Mouse (Mus musculus): ENCODE measurements at regions not wholly inside any gene's neighbourhood (a gene's known extent, or its start where the extent isn't known, plus 50 kb on each side); places are given as distances from the start of the nearest gene placed in this dataset.

GRCm38 (mm10) chr6:51641965-51642364, 118.3 kb downstream of the Snx10 start:
- no peak for DNase-seq

- DNase-seq: no peak
Measured at GRCm38 (mm10) chr6:51648813-51649212, 125.1 kb downstream of the Snx10 start.

DNA sequence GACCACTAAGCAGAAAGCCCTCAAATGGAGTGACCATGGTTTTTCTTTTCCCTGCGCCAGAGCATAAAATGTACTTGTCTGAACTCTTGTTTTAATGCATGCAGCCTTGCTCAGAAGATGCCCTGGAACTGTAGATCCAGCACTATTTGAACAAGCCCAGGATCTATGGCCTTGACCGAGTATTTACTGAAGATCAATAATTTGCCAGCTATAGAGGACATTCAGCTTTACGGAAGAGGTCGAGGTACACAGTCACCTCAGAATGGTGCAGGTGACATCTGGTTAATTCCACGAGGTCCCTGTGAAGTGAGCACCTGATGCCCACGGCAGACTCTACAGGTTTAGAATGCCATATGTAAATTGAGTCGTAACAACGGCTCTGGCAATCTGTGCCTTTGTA, 130.1 kb downstream of the Snx10 start:
- no peak for DNase-seq

GRCm38 (mm10) chr6:51654991-51655390, 131.3 kb downstream of the Snx10 start:
- DNase-seq: no peak

DNA sequence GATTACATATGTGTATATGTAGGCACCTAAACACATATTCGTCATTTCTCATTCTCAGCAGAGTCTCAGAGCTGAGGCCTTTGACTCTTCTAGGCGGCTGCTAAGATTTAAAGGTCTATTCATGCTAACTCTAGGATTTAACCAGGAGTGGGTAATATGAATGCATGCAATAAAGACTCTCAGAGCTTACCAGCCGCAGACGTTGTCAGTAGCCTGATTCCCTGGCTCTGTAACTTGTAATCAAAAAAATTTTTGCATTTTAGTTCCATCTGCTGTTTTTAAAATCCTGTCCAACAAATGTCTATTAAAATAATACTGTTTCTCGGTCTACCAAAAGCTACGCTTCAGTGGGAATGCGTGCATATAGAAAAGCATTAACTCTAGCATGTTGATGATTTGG, 132.4 kb downstream of the Snx10 start:
- DNase-seq: no peak

- DNase-seq: no peak
Measured at GRCm38 (mm10) chr6:51656883-51657640, 133.4 kb downstream of the Snx10 start.

- no peak for DNase-seq
Measured at GRCm38 (mm10) chr6:51658360-51658759, 134.7 kb downstream of the Snx10 start.

DNA sequence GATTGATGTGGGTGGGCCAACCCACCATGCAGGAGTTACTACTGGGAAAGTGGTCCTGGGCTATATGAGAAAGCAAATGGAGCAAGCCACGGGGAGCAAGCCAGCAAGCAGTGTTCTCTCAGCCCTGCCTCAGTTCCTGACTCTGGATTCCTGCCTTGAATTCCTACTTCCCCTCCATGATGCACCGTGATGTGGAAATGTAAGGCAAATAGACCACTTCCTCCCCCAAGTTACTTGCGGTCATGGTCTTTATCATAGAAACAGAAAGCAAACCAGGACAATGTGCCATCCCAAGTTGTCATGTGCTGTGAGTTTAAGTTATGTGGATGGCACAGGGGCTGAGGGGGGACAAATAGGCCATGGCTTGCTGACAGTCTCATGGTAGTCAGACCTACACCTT, 139.5 kb downstream of the Snx10 start:
- DNase-seq: no peak

- DNase-seq: no peak
Measured at GRCm38 (mm10) chr6:51664049-51664448, 140.3 kb downstream of the Snx10 start.

DNA sequence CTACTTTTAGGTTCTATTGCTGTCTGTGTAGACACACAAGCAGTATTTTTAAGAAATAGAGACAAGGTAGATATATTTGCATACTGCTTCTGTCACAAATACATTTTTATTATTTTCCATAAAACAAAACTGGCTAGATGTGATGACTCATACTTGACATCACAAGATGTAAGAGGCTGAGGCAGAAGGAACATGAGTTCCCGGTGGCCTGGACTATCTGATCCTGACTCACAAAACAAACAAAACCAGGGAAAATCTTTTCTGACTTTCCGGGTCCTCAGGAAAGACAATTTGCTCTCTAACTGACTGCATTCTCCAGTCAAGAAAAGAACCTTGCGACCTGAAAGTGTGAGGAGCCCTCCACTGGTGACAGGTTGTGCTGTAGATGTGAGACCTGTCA, 143.3 kb downstream of the Snx10 start:
- DNase-seq: no peak

- DNase-seq: no peak
Measured at GRCm38 (mm10) chr6:51675342-51675945, 151.7 kb downstream of the Snx10 start.

DNA sequence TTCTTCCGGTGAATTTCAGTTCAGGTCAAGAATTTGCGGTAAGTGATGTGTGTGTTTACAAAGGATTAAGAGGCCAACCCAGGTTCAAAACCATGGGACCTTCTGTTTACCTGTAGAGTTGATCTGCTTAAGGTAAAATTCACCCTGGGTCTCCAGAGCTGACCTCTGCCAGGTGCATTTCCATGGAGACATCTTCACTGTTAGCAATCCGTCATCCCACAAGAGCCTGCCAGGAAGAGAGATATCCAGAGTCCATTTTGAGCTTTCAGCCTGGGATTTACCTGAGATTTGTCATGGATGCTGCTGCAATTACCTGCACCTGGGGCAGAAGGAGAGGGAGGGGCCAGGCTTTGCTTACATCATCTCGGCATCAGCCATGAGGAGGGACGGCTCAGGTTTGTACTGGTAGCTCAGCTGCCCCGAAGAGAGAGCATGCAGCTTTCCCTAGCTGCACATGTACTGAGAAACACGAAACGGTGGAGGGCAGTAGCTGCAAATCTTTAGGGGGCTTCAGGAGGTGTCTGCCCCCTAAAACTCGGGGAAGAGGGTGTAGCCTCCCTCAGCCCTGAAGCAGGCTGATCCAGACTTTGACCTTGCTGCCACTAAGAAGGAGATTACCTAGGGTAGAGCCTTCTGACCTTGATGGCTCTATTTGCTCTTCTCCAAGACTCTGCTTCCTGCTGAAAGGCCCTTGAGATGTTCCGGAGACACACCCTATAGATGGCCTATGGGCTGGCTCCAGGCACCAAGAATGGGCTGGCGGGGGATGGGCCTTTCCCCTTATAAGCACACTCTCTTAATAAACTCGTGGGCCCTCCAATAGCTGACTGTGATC, 153.7 kb downstream of the Snx10 start:
- no peak for DNase-seq

DNA sequence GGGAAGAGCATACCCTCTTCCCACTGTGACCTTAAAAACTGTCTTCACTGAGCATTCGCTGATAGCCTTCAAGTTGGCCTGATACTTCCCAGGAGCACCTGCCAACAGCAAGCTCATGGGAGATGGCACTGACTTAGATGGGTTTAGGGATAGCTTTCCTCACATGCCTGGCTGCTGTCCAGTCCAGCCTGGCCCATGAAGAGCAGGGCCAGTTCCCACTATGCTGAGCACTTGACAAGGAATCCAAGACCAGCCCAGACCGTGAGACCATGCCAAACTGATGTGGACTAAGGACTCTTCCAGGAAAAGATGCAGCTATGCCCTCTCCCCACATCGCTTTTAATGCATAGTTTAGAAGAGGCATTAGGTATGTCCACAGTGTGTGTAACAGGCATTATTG, 155.0 kb downstream of the Snx10 start:
- DNase-seq: no peak

GRCm38 (mm10) chr6:51680239-51680857, 156.6 kb downstream of the Snx10 start:
- peak; percentile 66 for DNase-seq

DNA sequence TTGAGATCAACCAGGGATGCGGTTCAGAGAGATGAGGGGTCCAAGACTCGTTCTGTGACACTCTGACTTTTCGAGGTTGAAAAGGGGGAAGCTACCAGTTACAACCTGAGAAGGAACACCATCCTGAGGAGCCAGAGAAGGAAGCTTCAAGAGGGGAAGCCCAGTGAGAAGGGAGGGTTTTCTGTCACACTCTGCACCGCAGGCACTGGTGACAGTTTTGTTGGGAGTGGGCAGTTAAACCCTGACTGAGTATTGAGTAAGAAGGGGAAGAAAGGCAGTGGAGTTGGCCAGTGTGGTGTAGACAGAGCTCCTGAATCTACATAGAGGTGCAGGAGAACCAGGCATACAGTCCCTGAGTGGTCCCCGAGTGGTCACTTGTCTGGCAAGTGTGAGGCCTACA, 159.4 kb downstream of the Snx10 start:
- DNase-seq: no peak

DNA sequence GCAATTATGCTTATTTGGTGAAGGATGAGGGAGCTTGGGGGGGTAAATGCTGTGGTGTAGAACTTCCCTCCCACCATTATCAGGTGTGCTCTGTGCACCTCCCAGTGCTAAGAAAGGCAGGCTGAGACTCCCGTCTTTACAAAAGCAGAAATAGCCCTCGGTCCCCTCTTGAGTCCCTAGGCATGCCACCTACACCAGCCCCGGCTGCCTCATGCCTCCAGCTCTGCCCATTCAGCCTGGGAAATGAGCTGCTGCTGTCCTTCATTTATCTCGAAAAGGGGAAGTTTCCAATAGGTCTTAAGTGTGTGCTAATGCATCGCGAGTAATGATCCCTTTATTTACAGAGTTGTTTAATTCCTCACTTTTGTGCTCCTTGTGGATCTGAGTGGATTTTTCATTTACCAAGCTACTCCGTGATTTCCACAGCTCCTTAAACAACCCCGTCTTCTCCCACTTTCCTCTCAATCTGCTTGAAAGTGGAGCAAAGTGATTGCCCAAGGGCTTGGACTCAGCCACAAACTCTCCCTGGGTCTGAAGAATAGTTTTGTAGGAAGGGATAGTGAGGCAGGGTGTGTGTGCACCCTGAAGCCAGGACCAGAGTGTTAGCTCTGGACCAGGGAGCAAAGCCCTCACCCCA, 162.1 kb downstream of the Snx10 start:
- no peak for DNase-seq

DNA sequence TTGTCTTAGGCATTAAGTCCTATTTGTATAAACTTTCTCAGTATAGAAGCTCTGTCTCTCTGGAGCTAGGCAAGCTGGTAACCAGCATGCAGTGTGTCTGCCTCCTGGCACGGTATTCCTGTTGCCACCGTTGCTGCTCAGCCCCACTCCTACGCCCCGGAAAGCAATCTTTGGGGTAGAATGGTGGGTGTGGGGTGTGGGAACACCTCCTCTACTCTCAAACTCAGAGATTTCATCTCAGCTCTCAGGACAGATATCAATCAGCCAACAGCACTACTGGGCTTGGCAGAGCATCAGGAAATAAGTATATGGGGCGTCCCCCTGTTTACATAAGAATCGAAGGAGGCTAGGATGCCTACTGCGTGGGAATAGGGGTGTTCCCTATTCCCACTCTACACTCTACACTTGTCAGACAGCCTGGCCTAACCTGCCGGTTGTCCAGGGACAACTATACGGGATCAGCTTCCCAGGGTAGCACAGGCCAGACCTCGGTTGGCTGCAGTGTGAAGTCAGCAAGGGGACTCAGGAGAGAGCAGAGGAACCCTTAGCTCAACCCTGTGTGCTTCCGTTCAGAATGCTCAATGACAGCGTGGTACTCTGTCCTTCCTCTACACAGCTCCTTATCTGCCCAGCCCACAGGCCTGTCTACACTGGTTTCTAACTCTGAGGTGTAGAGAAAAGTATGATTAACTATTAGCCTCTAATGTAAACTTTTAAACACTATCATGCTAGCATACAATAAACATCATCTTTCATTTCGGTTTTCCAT, 167.3 kb downstream of the Snx10 start:
- no peak for DNase-seq

DNA sequence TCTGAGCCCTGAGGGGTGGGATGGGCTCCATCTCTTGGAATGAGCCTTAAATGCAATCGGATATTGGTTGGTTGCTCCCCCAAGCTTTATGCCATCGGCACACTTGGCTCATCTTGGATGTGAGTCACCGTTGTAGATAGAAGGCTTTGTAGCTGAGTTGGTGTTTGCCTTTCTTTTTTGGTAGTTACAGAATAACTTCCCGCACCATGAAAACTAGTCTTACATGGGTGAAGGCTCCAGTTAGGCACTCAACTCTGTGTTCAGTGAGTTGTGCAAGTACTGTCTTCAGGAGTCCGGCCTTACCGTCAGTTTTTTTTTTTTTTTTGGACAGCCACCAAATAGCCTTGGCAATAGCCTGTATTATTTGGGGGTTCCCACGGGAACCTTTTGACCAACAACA, 170.3 kb downstream of the Snx10 start:
- DNase-seq: no peak

DNA sequence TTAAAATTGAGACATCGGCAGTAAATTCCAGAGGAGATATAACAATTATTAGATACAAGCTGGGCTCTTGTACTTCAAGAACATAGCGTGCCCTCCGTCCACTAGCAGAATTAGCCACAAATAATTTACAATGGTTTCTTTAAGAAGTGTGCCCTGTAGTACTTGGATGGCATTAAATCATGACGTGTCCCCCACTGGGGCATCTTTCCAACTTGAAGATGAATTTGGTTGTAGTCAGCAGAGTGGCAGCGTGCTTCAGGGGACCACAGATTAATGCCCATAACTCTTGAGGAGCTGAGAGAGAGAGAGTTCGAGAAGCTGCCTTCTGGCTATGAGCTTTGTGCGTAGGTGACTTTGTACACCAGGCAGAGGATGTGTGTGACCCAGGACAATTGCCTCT, 172.7 kb downstream of the Snx10 start:
- DNase-seq: no peak

DNA sequence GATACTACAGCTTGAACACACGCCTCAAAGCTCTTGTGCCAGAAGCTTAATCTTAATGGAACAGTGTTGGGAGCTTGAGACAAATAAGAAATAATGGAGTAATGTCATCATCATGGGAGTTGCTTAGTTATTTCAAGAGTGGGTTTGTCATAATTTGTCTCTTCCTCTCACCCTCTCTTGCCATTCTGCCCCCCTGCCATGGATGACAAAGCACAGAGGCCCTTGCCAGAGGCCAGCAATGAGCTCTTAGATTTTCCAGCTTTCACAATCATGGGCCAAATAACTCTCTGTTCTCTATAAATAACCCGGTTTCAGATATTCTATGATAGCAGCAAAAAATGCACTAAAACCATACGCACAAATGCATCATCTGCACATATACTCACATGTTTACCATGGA, 174.1 kb downstream of the Snx10 start:
- DNase-seq: no peak

DNA sequence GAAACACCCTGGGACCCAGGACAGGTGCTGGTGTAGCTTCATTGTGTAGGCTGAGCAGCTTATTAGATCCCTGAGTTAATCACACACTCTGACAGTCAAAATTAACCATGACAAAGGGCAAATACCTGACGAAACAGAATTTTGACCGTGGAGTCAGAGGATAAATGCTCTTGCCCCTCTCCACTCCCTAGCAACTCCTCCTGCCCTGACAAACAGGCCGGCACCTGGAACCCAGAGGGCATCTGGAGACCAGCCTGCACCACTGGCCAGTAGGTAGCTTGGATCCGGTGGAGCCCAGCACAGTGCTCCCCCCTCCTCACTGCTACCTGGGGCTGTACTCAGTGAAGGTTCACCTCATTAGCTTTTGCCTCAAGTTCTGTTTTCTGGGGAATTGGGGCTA, 174.5 kb downstream of the Snx10 start:
- DNase-seq: peak; percentile 30

Measured in kidney, adult 11 months (tissue).